Mouse (Mus musculus) cerebellum, adult 18-20 months (tissue): ENCODE results near the gene Zrsr2.

Experiments
- DNase-seq, 2 experiments: peaks; one replicate each; pipeline ENCODE4 v3.0.0; 2021

Gene Zrsr2

DNA sequence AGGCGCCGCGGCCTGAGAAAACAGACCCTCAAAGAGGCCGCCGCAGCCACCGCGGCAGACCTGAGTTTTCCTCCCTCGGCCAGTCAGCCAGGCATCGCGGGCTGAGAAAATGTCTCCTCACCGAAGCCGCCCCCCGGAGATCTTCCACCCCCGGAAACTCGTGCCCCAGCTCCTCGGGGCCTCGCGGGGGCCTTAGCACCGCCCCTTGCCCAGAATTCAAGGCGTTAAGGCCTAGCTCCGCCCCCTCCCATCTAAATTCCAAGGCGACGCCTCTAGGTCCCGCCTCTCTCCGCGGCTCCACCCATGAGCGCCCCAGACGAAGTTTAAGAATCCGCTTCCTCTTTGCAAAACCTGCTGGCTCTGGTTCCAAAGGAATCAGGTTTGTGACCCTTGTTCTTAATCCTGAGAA lies at the start of gene Zrsr2:
Gene Zrsr2 (minus strand): TSS at position 195 of the 409 bp plus-strand sequence.
- peak; percentile 70 to 84 for DNase-seq

DNA sequence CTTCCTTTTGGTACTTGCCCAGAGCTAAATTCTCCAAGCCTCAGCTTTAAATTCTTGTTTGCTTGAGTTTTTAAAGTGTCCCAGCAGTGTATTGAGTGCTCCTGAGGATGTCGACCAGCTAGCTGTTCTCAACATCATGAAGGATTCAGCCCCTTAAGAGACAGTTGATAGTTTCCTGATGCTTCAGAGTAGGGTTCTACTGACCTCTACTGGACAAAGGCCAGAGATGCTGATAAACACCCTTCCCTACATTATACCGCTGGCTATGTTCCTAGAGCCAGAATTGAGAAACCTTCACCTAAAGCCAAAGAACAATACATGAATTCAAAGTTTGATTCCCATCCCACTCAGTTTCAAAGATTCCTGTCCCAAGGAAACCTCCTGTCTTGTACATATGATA lies 46.3 kb upstream of the Zrsr2 start:
- DNase-seq: peak; percentile 3 to 13

DNA sequence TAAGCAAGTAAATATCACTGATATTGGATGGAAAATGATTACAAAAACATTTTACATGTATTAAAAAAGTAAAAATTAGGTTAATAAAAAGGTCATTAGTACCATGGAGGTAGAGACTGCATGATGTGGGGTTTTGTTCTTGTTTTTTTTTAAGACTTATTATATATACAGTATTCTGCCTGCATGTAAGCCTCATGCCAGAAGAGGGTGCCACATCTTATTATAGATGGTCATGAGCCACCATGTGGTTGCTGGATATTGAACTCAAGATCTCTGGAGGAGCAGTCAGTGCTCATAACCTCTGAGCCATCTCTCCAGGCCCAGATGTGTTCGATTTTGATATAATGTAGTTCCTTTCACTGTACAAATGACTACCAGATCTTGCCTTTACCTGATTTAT lies 41.4 kb upstream of the Zrsr2 start:
- DNase-seq: no peak

DNA sequence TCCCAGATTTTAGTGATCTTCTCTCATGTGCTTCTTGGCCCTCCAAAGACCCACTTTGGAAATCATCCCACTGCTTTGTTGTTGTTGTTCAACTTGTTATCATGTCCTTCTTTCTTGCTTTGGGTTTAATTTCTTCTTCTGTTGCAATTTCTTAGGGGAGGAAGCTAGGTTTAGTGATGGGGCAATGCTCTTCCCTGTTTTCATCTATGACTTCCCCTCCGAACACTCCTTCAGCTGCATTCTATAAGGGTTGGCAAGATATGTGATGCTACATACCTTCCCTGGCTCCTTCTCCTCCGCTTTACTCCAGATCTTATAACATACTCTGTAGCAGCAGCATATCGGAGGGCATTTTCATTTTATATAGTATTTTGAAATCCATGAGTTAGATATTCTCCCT lies 38.3 kb upstream of the Zrsr2 start:
- no peak for DNase-seq

DNA sequence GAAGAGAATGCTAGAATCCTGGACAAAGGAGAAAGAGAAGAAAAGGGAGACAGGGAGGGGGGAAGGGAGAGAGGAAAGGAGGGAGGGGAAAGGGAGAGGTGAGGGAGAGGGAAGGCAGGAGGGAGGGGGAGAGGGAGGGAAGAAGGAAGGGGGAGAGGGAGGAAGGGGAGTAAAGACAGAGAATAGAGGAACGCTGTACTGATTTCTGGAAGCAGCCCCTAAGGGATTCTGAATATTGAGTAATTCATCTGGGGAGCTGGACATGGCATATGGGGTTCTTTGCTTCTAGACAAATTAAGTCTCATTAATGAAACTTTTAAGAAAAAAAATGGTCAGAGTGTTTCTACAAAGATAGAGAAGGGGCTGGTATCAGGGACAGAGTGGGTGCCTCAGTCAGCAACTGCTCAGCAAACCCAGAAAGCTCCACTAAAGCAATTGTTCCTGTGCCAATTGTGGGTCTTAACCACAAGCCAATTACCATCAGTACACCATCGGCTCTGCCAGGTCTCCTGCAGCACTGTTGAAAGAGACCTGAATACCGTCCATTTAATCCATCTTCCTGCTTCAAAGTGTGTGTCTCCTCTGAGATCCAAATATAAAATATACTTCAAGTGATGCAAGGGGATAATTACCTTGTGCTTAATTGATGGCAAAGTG lies 29.4 kb upstream of the Zrsr2 start:
- no peak for DNase-seq

DNA sequence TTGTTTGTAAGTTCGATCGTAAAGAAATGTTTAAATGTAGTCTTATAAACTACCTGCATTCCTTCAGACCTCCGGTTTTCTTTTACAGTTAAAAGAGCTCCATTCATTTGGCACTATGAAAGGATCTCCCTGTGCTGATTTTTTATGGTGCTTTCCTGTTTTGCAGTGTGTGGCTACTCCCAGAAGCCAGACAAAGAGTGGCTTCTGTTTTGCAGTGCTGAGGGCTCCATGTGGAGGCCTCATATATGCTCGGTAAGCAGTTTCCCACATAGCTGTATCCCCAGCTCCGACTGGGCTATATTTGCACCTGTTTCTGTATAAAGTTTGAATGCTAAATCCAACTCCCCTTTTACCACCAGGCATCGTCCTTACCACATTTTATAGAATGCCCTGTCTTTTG lies 23.7 kb upstream of the Zrsr2 start:
- no peak for DNase-seq

DNA sequence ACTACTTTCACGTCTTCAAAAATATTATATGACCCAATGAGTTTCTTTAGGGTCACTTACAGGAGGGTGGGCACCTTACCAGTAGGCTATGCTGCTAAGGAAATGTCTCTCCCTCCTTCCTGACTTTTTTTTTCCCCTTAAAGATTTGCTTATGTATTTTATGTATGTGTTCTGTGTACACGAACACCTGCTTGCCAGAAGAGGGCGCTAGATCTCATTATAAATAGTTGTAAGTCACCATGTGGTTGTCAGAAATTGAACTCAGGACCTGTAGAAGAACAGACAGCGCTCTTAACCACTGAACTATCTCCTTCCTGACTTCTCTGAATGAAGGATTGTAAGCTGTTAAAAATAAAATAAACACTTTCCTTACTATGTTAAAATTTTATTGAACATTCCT lies 23.0 kb upstream of the Zrsr2 start:
- DNase-seq: no peak

DNA sequence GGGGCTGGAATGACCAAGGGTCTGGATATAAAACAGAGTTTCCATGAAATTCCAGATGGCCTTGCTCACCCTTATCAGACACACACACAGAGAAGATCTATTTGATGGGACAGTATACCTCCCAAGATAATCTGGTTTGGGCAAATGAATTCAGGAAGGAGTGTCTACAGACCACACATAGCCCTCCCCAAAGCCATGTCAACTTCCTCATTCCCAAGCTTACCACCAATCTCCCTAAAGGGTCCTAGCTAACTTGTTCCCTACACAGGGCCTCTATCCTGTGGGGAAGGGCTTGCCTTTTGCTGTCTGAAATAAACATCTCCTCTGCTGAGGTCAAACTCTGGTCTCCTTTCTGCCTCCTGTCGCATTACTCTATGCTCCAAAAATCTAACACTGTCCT lies 22.6 kb upstream of the Zrsr2 start:
- DNase-seq: no peak

DNA sequence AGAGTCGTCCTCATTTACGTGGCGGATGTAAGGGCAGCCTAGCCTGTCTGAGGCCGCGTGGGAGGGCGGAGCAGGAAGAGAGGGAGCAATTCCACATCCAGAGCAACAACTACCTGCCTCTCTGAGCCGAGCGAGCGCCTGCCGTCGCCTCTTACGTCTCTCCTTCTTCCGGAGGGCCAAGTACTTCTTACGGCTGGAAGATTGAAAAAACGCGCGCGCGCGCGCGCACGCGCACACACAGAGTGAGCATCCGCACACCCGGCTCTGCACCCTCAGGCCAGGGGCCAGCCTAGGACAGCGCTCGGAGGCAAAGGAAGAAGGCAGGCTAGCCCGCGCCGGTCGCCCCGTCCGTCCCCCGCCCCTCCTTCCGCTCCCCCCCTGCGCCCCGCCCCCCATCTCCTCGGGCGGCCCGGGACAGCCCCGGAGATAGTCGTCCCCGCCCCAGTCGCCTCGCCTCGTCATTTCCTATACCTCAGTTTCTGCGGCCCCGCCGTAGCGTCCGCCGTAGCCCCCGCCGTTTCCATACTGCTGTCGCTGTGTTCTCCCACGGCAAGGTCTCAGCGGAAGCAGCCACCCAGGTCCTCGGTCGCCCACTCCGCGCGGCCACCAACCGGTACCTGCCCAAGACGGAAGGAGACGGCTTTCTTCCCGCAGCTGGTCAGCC lies 526 bp downstream of the Zrsr2 start:
- peak; percentile 51 to 62 for DNase-seq

DNA sequence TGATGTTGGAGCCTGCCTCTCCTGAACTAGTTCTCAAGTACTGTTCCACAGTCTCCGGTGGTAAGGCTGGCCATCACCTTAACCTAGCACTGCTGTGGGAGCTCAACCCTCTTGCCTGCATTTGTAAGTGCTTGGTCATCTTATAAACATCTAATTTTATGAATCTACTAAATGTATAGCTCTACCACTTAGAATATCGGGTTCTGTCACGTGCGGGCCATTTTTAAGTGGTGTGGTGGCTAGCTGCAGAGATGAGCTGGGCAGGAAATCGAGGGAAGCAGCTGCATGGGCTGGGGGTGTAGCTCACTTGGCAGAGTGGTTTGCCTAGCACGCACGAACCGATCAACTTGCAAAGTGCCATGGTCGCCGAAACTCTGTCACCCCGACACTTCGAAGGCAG lies 1.1 kb downstream of the Zrsr2 start:
- no peak for DNase-seq

DNA sequence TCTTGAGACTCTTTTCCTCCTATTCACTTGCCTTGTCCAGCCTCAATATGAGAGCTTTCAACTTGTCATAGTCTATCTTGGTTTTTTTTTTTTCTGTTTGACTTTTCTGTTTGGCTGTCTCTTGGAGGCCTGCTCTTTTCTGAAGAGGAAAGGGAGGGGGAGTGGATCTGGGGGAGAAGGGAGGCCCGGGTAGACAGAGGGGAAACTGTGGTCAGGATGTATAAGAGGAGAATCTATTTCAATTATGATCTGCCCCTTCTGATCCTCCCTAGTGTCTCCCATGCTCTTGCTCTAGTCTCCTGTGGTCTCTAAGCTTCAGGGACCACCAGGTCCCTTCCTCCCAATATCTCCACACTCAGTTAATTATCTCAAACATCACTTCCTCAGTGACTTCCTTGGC lies 6.8 kb downstream of the Zrsr2 start:
- DNase-seq: no peak

DNA sequence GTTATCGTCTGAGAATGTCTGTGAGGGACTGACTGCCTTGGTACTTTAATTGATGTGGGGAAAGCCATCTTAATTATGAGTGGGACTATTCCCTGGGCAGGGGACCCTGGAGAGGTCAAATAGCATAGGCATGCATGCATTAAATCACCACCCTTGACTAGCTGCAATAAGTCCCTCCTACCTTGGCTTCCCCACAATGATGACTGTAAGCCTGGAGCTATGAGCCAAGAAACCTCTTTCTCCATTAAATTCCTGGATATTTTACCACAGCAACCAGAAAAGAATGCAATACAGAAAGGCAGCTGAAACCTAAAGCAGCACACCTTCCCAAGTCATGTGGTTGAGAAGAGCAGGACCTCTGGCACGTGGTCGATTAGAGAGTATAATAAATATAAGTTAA lies 14.1 kb downstream of the Zrsr2 start:
- no peak for DNase-seq

DNA sequence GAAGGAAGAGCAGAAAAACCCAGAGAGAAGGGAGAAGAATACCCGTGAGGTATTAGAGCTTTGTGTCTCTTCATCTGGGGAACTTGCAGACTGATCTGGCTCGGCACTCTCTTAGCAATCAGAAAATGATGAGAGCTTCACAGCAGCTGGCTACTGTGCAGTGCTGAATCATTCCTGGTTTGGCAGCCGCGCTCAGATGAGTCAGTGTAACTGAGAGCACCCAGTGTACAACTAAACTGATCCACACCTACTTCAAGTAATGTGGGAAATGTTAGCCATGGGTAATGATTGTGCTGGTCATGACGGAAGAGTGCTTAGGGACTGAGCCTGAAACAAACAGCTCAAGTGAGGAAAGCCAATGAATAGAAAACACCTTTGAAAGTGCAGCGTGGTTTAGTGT lies 19.9 kb downstream of the Zrsr2 start:
- DNase-seq: no peak

DNA sequence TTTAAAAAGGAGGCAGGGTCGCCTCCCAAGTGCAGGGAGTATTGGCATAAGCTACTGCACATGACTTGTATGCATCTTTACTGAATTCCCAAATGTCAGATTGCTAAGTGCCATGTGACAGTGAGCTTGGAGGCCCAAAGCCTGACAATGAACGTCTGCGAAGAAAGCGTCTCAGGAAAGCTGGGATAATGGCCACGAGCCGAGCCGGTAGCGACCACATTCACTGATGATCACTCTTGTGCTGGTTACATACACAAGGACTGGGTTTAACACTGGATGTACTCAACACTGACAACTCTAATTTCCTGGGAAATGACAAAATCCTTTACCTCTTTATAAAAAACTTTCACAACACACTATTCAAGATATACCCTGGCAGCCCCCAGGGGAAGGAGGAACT lies 23.7 kb downstream of the Zrsr2 start:
- no peak for DNase-seq

DNA sequence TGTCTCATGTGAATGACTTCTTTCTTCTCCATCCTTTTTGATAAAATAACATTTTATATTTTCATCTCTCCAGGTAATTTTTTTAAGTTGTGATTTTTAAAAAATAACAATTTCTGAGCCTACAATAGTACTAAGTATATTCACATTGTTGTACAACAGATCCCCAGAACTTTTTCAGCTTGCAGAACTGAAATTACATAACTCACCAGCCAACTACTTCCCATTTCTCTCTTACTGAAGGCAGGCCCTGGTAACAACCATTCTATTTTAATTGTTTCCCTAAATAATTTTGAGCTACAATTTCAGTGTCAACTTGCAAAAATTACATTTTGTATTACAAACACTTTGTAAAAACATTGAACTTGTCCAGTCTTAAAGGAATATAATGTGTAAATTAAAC lies 28.9 kb downstream of the Zrsr2 start:
- DNase-seq: no peak

DNA sequence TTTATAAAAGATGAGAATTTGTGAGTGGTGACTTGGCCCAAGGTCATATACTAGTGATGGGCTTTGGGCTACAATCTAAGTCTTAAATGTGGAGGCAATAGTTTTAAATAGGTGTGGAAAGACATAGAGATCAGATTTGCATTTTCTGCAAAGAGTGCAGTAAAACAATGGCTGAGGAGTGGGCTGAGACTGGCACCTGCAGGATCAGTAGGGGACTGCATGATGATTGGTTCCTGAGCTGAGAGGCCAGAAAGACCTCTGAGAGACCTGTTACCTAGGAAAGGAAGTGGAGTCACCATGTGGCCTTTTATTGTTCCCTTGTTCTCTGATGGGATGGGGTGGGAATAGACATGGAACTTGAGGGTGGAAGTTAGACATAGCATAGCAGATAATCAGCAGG lies 45.7 kb downstream of the Zrsr2 start:
- peak; percentile 13 to 36 for DNase-seq

DNA sequence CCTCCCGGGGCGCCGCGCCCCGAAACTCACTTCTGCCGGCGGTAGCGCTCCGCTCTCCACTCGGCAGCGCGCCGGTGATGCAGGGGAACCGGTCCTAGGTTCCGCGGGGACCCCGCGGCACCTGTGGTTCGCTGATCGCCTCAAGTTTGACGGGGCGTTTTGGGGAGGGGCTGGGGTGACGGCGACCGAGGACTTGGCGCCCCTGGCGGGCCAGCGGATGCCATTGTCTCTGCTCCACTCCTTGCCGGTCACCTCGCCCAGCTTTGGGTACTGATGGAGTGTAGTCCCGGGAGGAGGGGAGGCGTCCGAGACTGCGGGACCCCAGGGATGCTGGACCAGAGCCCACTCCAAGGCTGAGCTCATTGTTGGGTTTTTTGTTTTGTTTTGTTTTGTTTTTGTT lies 49.1 kb downstream of the Zrsr2 start:
- DNase-seq: peak; percentile 40 to 57

DNA sequence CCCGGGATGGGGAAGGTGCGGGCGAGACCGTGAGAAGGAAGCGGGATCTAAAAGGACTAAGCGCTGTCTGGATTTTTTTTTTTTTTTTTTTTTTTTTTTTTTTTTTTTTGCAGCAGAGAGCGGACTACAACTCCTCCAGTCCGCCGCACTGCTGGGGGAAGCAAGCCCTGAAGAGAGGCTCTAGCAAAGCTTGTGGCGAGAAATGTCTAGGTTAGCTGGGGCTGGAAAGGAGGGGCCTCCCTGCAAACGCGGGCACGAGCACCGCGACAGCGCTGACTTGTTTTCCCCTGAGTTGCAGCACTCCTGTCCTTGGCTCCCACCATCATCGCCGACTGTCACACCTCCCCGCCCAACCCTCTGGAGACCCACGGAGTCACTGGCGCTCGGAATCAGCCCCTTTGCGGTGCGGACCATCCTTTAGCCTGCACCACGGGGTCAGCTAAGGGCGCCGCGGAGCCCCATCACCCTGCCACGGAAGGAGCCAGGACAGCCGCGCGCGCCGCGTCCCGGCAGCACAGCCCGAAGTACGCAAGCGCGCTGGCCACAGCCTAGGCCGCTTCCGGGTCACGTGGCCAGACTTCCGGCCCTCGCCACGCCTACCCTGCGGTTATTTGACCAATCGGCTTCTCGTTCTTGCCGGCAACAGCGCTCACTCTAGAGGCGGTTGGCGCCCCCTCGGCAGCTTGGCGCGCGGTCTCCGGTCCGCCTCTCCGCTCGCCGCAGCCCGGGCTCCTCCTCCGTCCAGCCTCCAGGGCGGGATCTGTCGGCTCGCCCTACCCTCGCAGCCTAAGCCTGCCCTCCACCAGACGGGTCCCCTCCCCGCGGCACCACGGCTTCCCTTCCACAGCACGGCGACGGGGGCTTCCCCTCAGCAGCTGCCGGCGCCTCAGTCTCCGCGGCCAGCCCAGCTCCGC lies 49.9 kb downstream of the Zrsr2 start, which contains the start of gene Ap1s2:
Gene Ap1s2 (plus strand): TSS at position 681 of the 914 bp plus-strand sequence.
- peak; percentile 92 to 95 for DNase-seq

DNA sequence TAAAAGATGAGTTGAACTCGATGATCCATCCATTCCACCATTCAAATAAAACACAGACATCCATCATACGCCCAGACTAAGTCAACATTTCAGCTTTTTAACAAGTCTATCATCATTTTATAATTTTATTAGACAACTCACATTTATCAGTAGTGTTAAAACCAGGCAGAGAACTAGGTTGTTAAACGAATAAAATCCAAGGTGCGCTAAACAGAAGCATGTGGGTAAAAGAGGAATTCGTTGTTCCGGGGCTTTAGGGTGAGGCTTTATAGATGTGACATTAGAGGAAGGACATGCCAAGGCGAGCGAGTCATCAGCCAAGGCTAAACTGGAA lies 50.5 kb downstream of the Zrsr2 start:
- peak in 1 of 2 experiments; percentile 42 for DNase-seq

DNA sequence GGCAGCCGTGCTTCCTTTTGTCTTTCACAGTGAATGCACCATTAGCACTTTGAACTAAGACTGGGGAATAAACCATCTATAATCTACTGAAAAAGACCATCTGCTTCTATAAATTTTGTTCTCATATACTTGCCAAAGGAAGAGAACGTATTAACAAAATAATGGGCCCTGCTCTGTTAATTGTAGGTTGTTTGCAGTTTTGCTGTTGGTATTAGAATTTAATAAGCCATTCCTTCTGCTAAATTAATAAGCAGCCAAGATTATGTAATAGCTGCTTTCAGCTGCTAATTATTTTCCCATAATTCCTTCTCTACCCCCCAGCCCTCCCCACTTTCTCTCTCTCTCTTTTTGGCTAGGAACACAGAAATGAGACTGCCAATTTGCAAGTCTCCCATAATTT lies 51.6 kb downstream of the Zrsr2 start:
- peak in 1 of 2 experiments; percentile 3 for DNase-seq

DNA sequence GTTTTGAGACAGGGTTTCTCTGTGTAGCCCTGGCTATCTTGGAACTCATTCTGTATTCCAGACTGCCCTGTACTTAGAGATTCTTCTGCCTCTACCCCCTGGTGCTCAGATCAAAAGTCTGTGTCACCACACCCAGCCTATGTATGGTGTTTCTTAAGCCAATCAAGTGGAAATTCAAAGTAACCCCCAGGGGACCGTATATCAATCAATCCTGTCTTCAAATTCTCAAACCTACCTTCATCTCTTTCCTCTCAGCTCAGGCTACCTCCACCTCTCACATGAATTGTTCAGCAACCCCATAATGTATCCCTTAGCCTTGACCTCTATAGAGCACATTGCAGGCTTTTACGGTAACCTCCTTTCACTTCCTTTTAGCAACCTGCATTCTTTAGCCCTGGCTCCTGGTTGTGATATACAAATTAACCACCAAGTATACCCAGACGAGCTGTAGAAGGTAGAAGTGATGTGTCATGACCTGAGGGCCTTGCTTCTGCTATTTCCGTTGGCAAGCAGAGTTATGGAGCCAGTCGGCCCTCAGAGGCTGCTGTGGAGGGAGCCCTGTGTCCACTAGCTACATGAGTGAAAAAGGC lies 58.9 kb downstream of the Zrsr2 start:
- DNase-seq: no peak

DNA sequence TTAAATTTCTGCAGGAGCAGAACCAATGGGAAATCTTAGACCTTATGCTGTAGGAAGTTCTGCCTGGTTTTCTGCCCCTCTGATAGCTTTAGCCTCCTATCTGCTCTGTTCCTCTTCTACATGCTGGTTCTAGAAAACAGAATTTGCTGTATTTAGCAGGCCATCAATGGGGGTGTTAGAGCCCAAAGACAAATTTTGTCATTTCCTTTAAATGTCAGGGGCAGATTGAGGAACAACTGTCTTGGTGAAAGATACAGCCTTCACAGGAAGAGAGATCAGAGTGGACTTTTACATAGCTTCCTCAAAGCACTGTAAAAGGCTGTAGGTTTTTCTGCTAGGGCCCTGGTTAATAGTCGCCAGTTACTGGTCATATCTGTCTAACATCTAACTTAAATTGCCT lies 61.1 kb downstream of the Zrsr2 start:
- DNase-seq: no peak

DNA sequence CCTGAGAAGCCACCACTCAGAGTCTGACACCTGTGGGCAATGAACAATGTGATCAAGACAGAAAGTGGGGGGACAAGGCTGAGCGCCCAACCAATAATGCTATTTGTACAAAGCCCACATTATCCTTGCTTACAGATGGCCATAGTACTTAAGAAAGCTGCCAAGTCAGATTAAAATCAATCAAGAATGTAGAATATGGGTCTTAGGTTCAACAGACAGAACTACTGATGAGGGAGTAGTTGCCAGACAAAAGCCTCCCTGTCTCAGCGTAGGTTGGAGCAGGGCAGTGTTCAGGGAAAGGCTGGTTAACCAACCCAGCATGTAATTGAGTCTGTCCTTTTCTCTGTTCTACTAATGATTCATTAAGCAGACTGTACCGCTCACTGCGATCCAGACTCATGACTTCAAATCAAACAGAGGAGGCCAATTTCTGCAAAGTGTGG lies 72.9 kb downstream of the Zrsr2 start:
- no peak for DNase-seq
